Mouse (Mus musculus) cerebellum, adult 2 months (tissue): ENCODE data around the gene Lpar6.

ENCODE experiments used
- CTCF ChIP-seq: fragments of 200-500 bp; IDR thresholded peaks from 2 replicates; pipeline ENCODE4 v1.5.1; 2011; ENCODE audit warnings: low read depth, mild to moderate bottlenecking, control low read depth, low read length, moderate library complexity, borderline replicate concordance; ENCODE audit not compliant: insufficient read depth
- POLR2A ChIP-seq: fragments of 200-500 bp; IDR thresholded peaks from 2 replicates; pipeline ENCODE4 v1.6.1; 2011; ENCODE audit warnings: low read length, control low read depth, borderline replicate concordance; ENCODE audit not compliant: insufficient read depth

DNA sequence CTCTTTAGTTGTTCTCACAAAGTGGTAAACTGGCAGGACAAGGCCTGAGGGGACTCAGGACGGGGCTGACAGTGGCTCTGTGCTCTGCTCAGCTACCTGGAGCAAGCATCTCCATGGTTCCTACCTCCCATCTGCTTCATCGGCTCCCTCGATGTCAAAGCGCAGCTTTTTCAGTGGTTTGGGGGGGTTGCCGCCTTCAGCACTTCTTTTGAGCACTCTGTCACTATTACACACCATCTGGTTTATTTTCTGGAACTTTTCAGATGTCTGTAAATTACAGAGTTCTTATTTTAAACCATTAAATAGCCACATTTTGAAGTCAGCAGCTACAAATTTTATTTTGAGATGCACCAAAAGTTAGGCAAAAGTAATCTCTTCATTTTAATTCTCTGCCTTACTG is 38.6 kb upstream of the Lpar6 start:
- TF ChIP-seq POLR2A (no peak), CTCF (no peak)
